ENCODE assay signal across 9 mouse cellular contexts in genomic region chr7:16158735-16159134, GRCm38 (mm10). TPM values are rescaled to one million over a fixed set of nuclear protein-coding genes. Genes with fewer than 3 reads are reported as not detected.
DNase-seq lines count a peak whose midpoint lies in the region; ATAC-seq lines count a peak whose summit lies in the region.
"Had no signal": no experiment of that assay in that cellular context is flagged by ENCODE, and none has a peak within 500 bp of the region (broad histone marks: within the 10 kb centered on the region; RNA-seq: fewer than 3 reads in every experiment).

No protein-coding gene starts in this region.

- H3K27me3 ChIP-seq in lung, embryonic 15.5 days: peaks cover 20% of the 10 kb centered on the region
- peaks cover 17% of the 10 kb centered on the region for H3K27me3 ChIP-seq in intestine, embryonic 15.5 days (replicated peaks)
- peaks cover 8% of the 10 kb centered on the region for H3K27me3 ChIP-seq in stomach, embryonic 16.5 days (ENCODE audit: control insufficient read depth, insufficient read depth, low read length)

- H3K4me3 ChIP-seq in lung, embryonic 15.5 days: no peak overlapping the region
- no peak overlapping the region; the same call in 1 of the 2 replicates for H3K4me3 ChIP-seq in intestine, embryonic 15.5 days (replicated peaks)
- 0 out of 2 replicates have a peak overlapping the region, but pooled peaks have one; percentile 15 for H3K4me3 ChIP-seq in stomach, embryonic 16.5 days (replicated peaks; ENCODE audit: low read length)

- ATAC-seq in cerebellum, adult (ENCODE audit: insufficient number of reproducible peaks, low FRiP score, low TSS enrichment): no peak
- ATAC-seq in lung, embryonic 15.5 days (ENCODE audit: borderline replicate concordance, extremely low read depth, low FRiP score, low TSS enrichment): no peak
- ATAC-seq in intestine, embryonic 15.5 days: no peak
- ATAC-seq in stomach, embryonic 16.5 days (ENCODE audit: insufficient read depth, low FRiP score): no peak
- no peak for ATAC-seq in erythroblast, adult 5-6 weeks (replicated peaks; ENCODE audit: low FRiP score, poor library complexity, severe bottlenecking)

- 0 out of 2 replicates have a peak overlapping the region, but pooled peaks have one; percentile 2 for H3K4me2 ChIP-seq in lung, embryonic 15.5 days
- peak overlapping the region; percentile 49 for H3K4me2 ChIP-seq in intestine, embryonic 15.5 days (replicated peaks)
- H3K4me2 ChIP-seq in stomach, embryonic 16.5 days (ENCODE audit: low read depth, low read length): peak overlapping the region; percentile 35; the same call in 1 of the 2 replicates

- no peaks in the 10 kb centered on the region for H3K36me3 ChIP-seq in lung, embryonic 15.5 days
- H3K36me3 ChIP-seq in intestine, embryonic 15.5 days: no peaks in the 10 kb centered on the region
- H3K36me3 ChIP-seq in stomach, embryonic 16.5 days (ENCODE audit: control insufficient read depth, insufficient read depth, low read length): no peaks in the 10 kb centered on the region

- no peak overlapping the region for H3K27ac ChIP-seq in lung, embryonic 15.5 days
- no peak overlapping the region for H3K27ac ChIP-seq in intestine, embryonic 15.5 days
- no peak overlapping the region for H3K27ac ChIP-seq in stomach, embryonic 16.5 days (ENCODE audit: low read length)

- H3K9ac ChIP-seq in lung, embryonic 15.5 days: no peak overlapping the region
- H3K9ac ChIP-seq in intestine, embryonic 15.5 days: no peak overlapping the region
- H3K9ac ChIP-seq in stomach, embryonic 16.5 days (ENCODE audit: low read length): no peak overlapping the region

- no peaks in the 10 kb centered on the region for H3K9me3 ChIP-seq in lung, embryonic 15.5 days
- no peaks in the 10 kb centered on the region for H3K9me3 ChIP-seq in intestine, embryonic 15.5 days
- 0 out of 2 replicates have a peak, but pooled peaks cover 4% of the 10 kb centered on the region for H3K9me3 ChIP-seq in stomach, embryonic 16.5 days (replicated peaks; ENCODE audit: control insufficient read depth, low read length)

- H3K4me1 ChIP-seq in lung, embryonic 15.5 days: no peaks in the 10 kb centered on the region
- 0 out of 2 replicates have a peak, but pooled peaks cover 3% of the 10 kb centered on the region for H3K4me1 ChIP-seq in intestine, embryonic 15.5 days (replicated peaks)
- H3K4me1 ChIP-seq in stomach, embryonic 16.5 days (ENCODE audit: control insufficient read depth, insufficient read depth, low read length): no peaks in the 10 kb centered on the region

- 7% methylated on average over 39 of the region's 39 CpGs for WGBS in lung, embryonic 15.5 days
- WGBS in intestine, embryonic 15.5 days: 10% methylated on average over 39 of the region's 39 CpGs
- 10% methylated on average over 39 of the region's 39 CpGs for WGBS in stomach, embryonic 16.5 days

- peak; percentile 56 to 62 for DNase-seq in cerebellum, postnatal 10 days
- DNase-seq in lung, postnatal 14 days: no peak
- DNase-seq in urinary bladder, adult 18-20 months (ENCODE audit: low spot score in 2 of 2): no peak
- DNase-seq: adrenal gland, adult 2 months had no signal

RNA-seq across cellular contexts. Expression of gene Meis3, which starts 16.2 kb away (rescaled TPM):
- polyA plus RNA-seq in lung, embryonic 15.5 days (2015; fragmentation: Nextera tagmentation; extraction: Ambion mirVana): 20.2 and 20.6 TPM in 2 replicates
- polyA plus RNA-seq in intestine, embryonic 15.5 days (2015; fragmentation: Nextera tagmentation; extraction: Ambion mirVana): 30.8 and 31.8 TPM in 2 replicates
- 22.0 and 22.1 TPM in 2 replicates for polyA plus RNA-seq in stomach, embryonic 16.5 days (2015; fragmentation: Nextera tagmentation; extraction: Ambion mirVana)
- total RNA-seq in erythroblast, adult 5-6 weeks (2015; ENCODE audit: low replicate concordance): not detected in 2 replicates
- 0.28 and 1.7 TPM in 2 replicates for total RNA-seq in erythroblast, adult 5-6 weeks (2017; ENCODE audit: low replicate concordance)

RNA-seq across cellular contexts. Expression of gene Slc8a2, which starts 29.1 kb away (rescaled TPM):
- 0.10 and 0.12 TPM in 2 replicates for polyA plus RNA-seq in lung, embryonic 15.5 days (2015; fragmentation: Nextera tagmentation; extraction: Ambion mirVana)
- 0.15 and 0.23 TPM in 2 replicates for polyA plus RNA-seq in intestine, embryonic 15.5 days (2015; fragmentation: Nextera tagmentation; extraction: Ambion mirVana)
- polyA plus RNA-seq in stomach, embryonic 16.5 days (2015; fragmentation: Nextera tagmentation; extraction: Ambion mirVana): 0.25 TPM in 2 replicates
- not detected in 2 replicates for total RNA-seq in erythroblast, adult 5-6 weeks (2015; ENCODE audit: low replicate concordance)
- not detected in 2 replicates for total RNA-seq in erythroblast, adult 5-6 weeks (2017; ENCODE audit: low replicate concordance)

RNA-seq across cellular contexts. Expression of gene Kptn, which starts 39.0 kb away (rescaled TPM):
- 28.5 and 31.7 TPM in 2 replicates for polyA plus RNA-seq in lung, embryonic 15.5 days (2015; fragmentation: Nextera tagmentation; extraction: Ambion mirVana)
- 24.4 and 25.6 TPM in 2 replicates for polyA plus RNA-seq in intestine, embryonic 15.5 days (2015; fragmentation: Nextera tagmentation; extraction: Ambion mirVana)
- 26.7 and 27.2 TPM in 2 replicates for polyA plus RNA-seq in stomach, embryonic 16.5 days (2015; fragmentation: Nextera tagmentation; extraction: Ambion mirVana)
- total RNA-seq in erythroblast, adult 5-6 weeks (2015; ENCODE audit: low replicate concordance): 2.3 and 2.5 TPM in 2 replicates
- total RNA-seq in erythroblast, adult 5-6 weeks (2017; ENCODE audit: low replicate concordance): 3.3 and 12.5 TPM in 2 replicates

Comparison
In these comparisons a context has a peak if more than half of its experiments do, and no peak if none do; other contexts are left out.
1. DNase-seq: peak in cerebellum, postnatal 10 days (2 of 2); none in lung, postnatal 14 days (single experiment) and urinary bladder, adult 18-20 months (0 of 2).
2. Peak in every context shown above with its lines, with median percentiles within 50 percentile points of each other: H3K4me2 ChIP-seq.